Mouse (Mus musculus) midbrain, embryonic 12.5 days (tissue): ENCODE results near the gene Map3k4. TPM values are rescaled to one million over a fixed set of nuclear protein-coding genes. Genes with fewer than 3 reads are reported as not detected.

Experiments
- ATAC-seq: fragments of 200-750 bp; cut with Nextera tagmentation; 2 replicates; pipeline ENCODE4 v1.8.0; 2017; ENCODE audit warnings: low read depth, moderate TSS enrichment, moderate library complexity; ENCODE audit not compliant: low FRiP score
- H3K27ac ChIP-seq: fragments of 300-500 bp; sonication (generic); replicated peaks from 2 replicates; pipeline ENCODE4 v1.5.1; 2016; ENCODE audit warnings: mild to moderate bottlenecking
- H3K27me3 ChIP-seq: fragments of 300-500 bp; sonication (generic); 2 replicates; pipeline ENCODE4 v1.6.1; 2016; ENCODE audit warnings: mild to moderate bottlenecking
- H3K36me3 ChIP-seq: fragments of 300-500 bp; sonication (generic); 2 replicates; pipeline ENCODE4 v1.6.1; 2016
- H3K4me1 ChIP-seq: fragments of 300-500 bp; sonication (generic); 2 replicates; pipeline ENCODE4 v1.6.1; 2016
- H3K4me2 ChIP-seq: fragments of 300-500 bp; sonication (generic); replicated peaks from 2 replicates; pipeline ENCODE4 v1.6.1; 2016; ENCODE audit warnings: mild to moderate bottlenecking, moderate library complexity
- H3K4me3 ChIP-seq: fragments of 300-500 bp; sonication (generic); 2 replicates; pipeline ENCODE4 v1.5.1; 2016; ENCODE audit warnings: mild to moderate bottlenecking
- H3K9ac ChIP-seq: fragments of 300-500 bp; sonication (generic); replicated peaks from 2 replicates; pipeline ENCODE4 v1.6.1; 2016; ENCODE audit warnings: mild to moderate bottlenecking, moderate library complexity
- H3K9me3 ChIP-seq: fragments of 300-500 bp; sonication (generic); 2 replicates; pipeline ENCODE4 v1.6.1; 2016; ENCODE audit warnings: mild to moderate bottlenecking
- WGBS: fragments of 180-500 bp; shearing (Covaris S2); methylation state at CpG from one replicate; pipeline ENCODE4 v1.1.7; 2016; 5-methylcytosine and 5-hydroxymethylcytosine counted together
- polyA plus RNA-seq: library from polyadenylated mRNA; unstranded; fragments of >200 nt; fragmentation: Nextera tagmentation; extraction: Ambion mirVana; gene quantifications from 2 replicates; pipeline ENCODE4 v1.2.1, GENCODE M21; 2016

The Map3k4 gene
- polyA plus RNA-seq, 1 experiment from 2014 or later = 53.3 TPM

DNA sequence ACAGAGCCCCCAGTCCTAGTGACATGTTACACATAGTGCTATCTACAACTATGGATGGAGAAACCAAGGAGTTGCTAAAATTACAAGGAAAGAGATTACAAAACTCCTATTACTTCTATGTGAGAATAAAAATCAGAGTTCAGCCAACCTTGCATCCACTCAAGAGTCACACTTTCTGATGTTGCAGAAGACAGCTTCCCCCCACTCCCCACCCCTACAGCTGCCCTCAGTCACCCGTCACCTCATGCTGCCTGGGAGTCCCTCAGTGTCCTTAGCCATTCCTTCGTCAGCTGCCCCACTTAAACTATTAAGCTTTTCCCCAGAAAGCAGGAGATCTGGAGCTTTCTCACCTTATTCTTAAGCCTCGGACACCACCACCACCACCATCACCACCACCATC is 54.3 kb downstream of the Map3k4 start:
- Histone ChIP-seq H3K4me1 (0 out of 2 replicates have a peak, but pooled peaks cover 9% of the 10 kb centered on the region), H3K27me3 (no peaks in the 10 kb centered on the region), H3K27ac (no peak overlapping the region), H3K4me2 (no peak overlapping the region), H3K36me3 (peaks cover 32% of the 10 kb centered on the region), H3K4me3 (no peak overlapping the region), H3K9ac (no peak overlapping the region), H3K9me3 (no peaks in the 10 kb centered on the region)
- 94% methylated on average over 3 of the region's 3 CpGs for WGBS
- ATAC-seq = no peak

DNA sequence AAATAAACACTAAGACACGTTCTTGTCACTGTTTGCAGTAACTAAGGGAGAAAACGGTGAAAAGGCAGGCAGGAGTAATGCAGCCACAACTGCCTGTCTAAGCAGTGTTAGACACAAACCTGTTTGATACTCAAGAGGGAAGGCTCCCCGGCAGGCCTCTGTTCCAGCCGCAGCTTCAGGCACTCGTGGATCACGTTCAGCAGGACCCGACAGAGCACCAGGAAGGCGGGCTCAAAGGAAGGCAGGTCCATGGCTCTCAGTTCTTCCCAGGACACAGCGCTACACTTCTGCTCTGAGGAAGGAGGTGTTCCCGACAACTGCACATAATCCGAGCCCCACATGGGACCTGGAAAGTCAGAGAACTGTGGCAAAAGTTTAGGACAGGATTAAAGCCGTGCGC is 54.8 kb downstream of the Map3k4 start:
- H3K4me3 ChIP-seq = no peak overlapping the region
- no peak for ATAC-seq
- 89% methylated on average over 13 of the region's 13 CpGs for WGBS
- peaks cover 32% of the 10 kb centered on the region for H3K36me3 ChIP-seq
- no peak overlapping the region for H3K4me2 ChIP-seq
- no peak overlapping the region for H3K9ac ChIP-seq
- H3K27ac ChIP-seq = no peak overlapping the region
- H3K27me3 ChIP-seq = no peaks in the 10 kb centered on the region
- H3K4me1 ChIP-seq = 0 out of 2 replicates have a peak, but pooled peaks cover 9% of the 10 kb centered on the region
- no peaks in the 10 kb centered on the region for H3K9me3 ChIP-seq

DNA sequence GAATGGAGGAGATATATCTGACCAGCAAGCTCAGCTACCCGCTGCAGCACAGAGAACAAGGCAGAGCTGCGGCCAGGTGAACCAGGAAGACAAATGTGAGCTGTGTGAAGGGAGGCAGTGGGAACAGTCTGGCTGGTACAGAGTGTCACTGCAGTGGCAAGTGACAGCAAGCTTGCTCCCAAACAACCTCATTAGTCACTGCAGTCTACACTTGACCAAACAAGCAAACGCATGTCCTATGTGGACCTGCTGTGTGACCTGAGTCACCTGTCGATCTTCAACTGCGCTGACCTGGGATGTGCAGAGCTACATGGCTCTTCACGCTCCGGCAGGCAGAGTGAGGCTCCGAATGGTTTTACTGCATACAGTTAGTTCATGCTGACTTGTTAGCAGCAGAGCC is 55.7 kb downstream of the Map3k4 start:
- Histone ChIP-seq H3K4me1 (0 out of 2 replicates have a peak, but pooled peaks cover 9% of the 10 kb centered on the region), H3K9ac (no peak overlapping the region), H3K9me3 (no peaks in the 10 kb centered on the region), H3K4me2 (no peak overlapping the region), H3K27ac (no peak overlapping the region), H3K27me3 (no peaks in the 10 kb centered on the region), H3K36me3 (peaks cover 42% of the 10 kb centered on the region), H3K4me3 (no peak overlapping the region)
- ATAC-seq = no peak
- WGBS = 92% methylated on average over 8 of the region's 8 CpGs

DNA sequence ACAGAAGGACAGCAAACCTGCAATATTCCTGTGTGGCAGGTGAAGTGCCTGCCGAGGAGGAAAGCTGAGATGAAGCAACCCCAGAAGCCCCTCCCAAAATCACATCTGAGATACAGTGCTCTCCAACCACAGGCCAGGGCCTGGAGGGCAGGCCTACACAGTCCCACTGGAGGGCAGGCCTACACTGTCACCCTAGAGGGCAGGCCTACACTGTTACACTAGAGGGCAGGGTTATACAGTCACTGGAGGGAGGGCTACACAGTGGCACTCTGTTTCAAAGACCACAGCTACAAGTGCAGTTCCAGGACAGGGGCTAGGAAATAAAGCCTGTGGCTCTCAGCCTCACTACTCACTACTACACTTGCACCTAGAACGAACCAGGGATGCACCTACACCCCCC is 56.7 kb downstream of the Map3k4 start:
- no peak overlapping the region for H3K4me2 ChIP-seq
- H3K4me1 ChIP-seq = 0 out of 2 replicates have a peak, but pooled peaks cover 1% of the 10 kb centered on the region
- no peak overlapping the region for H3K4me3 ChIP-seq
- ATAC-seq = no peak
- 85% methylated on average over 2 of the region's 2 CpGs for WGBS
- no peaks in the 10 kb centered on the region for H3K9me3 ChIP-seq
- no peak overlapping the region for H3K27ac ChIP-seq
- H3K9ac ChIP-seq = no peak overlapping the region
- peaks cover 51% of the 10 kb centered on the region for H3K36me3 ChIP-seq
- no peaks in the 10 kb centered on the region for H3K27me3 ChIP-seq

DNA sequence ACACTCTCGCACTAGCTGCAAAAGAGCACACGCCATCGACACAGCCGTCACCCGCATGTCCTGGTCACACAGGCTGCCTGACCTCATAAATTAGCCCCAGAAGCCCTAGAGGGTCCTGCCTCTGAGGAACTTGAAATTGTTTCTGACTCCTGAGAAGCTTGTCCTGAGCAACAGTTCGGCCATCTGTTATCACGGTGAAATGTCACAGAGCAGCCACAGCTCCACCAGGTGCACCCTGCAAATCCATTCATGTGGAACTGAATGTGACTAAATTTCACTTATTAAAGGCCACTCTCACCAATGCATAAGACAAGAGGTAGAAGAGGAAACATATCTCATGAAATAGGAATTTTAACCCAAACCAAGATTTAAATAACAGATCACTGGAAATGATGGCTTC is 57.2 kb downstream of the Map3k4 start:
- no peak overlapping the region for H3K4me2 ChIP-seq
- H3K9me3 ChIP-seq = no peaks in the 10 kb centered on the region
- no peak overlapping the region for H3K4me3 ChIP-seq
- peaks cover 57% of the 10 kb centered on the region for H3K36me3 ChIP-seq
- no peak overlapping the region for H3K9ac ChIP-seq
- no peak overlapping the region for H3K27ac ChIP-seq
- no peaks in the 10 kb centered on the region for H3K27me3 ChIP-seq
- no peaks in the 10 kb centered on the region for H3K4me1 ChIP-seq
- ATAC-seq = no peak
- 87% methylated on average over 7 of the region's 7 CpGs for WGBS

DNA sequence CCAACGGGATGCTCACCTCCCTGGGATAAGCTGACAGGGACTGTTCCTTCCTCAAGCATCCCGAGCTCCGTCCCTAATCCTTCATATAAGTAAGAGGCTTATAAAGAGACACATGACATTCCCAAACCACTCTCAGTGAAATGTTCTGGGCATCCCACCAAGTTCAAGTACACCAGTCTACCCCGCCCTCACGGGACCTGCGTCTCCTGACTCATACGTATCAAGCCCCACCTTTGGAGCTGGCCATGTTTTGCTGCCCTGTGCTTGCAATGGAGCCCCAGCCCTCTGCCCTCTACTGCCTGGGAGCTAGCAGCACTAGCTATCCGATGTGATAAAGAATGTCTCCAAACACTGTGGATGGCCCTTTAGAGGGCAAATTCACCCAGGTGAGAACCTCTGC is 58.6 kb downstream of the Map3k4 start:
- Histone ChIP-seq H3K27ac (no peak overlapping the region), H3K9ac (no peak overlapping the region), H3K4me3 (no peak overlapping the region), H3K4me1 (no peaks in the 10 kb centered on the region), H3K36me3 (peaks cover 71% of the 10 kb centered on the region), H3K9me3 (no peaks in the 10 kb centered on the region), H3K4me2 (no peak overlapping the region), H3K27me3 (no peaks in the 10 kb centered on the region)
- no peak for ATAC-seq
- WGBS = 91% methylated on average over 8 of the region's 8 CpGs

DNA sequence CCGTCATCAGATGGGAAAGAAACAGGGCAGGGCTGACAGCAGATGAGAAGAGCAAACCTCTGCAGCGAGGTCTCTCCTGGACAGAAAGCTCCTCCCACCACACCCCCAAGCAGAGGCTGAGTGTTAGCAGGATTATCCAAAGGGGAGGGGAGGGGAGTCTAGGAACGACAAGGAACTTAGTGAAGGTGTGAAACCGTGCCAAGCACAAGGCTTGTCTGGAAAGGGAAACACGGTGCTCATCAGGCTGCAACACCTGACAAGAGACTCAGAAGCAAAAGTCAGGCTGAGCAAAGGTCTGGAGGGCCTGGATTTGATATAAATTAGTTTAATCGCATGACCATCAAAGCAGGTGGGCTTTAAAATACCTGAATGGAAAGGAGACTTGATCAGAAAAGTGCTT is 60.1 kb downstream of the Map3k4 start:
- Histone ChIP-seq H3K4me2 (no peak overlapping the region), H3K27ac (no peak overlapping the region), H3K9me3 (no peaks in the 10 kb centered on the region), H3K9ac (no peak overlapping the region), H3K4me1 (no peaks in the 10 kb centered on the region), H3K4me3 (no peak overlapping the region), H3K36me3 (peaks cover 80% of the 10 kb centered on the region), H3K27me3 (no peaks in the 10 kb centered on the region)
- ATAC-seq = no peak
- WGBS = 72% methylated on average over 6 of the region's 6 CpGs

DNA sequence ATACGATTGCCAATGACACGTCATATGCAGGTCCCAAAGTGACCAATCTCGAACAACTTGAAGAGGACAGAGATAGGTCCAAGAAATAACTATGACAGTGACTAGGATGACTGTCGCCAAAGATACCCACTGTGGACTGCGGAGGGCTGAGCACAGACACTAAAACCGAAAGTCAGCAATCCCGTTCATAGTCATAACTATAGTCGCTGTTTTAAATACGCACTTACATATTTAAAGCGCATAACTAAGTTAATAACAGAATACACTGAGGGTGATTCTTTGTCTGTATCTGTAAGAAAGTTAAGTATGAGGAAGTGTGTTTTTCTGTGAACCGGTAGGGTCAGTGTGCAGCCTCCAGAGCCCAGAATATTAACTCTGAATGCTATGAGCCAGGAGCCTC is 62.5 kb downstream of the Map3k4 start:
- peaks cover 93% of the 10 kb centered on the region for H3K36me3 ChIP-seq
- no peaks in the 10 kb centered on the region for H3K27me3 ChIP-seq
- H3K9ac ChIP-seq = no peak overlapping the region
- no peak overlapping the region for H3K4me3 ChIP-seq
- WGBS = 98% methylated on average over 11 of the region's 11 CpGs
- peaks cover 4% of the 10 kb centered on the region; the same call in 1 of the 2 replicates for H3K9me3 ChIP-seq
- no peaks in the 10 kb centered on the region for H3K4me1 ChIP-seq
- no peak for ATAC-seq
- H3K27ac ChIP-seq = no peak overlapping the region
- H3K4me2 ChIP-seq = no peak overlapping the region

DNA sequence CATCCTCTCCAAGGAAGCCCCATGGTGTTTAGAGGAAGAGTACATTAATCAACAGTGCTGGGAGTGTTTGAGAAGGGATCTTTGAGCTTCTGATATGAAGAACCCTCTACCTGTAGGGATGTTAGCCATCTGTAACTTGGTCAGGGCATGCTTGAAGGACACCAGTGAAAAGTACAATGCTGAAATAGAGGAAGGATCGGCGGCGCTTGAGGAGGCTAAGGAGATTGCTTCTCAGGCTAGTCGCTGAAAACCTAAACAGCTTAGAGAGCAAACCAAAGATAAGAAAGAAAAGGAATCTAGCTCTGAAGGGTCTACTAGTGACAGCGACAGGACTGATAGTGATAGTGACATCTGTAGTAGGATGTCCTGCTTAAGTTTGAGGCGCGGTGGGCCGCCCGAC is 68.0 kb downstream of the Map3k4 start:
- no peak overlapping the region for H3K4me2 ChIP-seq
- H3K36me3 ChIP-seq = peaks cover 82% of the 10 kb centered on the region
- peaks cover 4% of the 10 kb centered on the region; the same call in 1 of the 2 replicates for H3K9me3 ChIP-seq
- H3K4me3 ChIP-seq = no peak overlapping the region
- H3K4me1 ChIP-seq = no peaks in the 10 kb centered on the region
- no peaks in the 10 kb centered on the region for H3K27me3 ChIP-seq
- WGBS = 97% methylated on average over 9 of the region's 9 CpGs
- no peak for ATAC-seq
- no peak overlapping the region for H3K9ac ChIP-seq
- no peak overlapping the region for H3K27ac ChIP-seq

DNA sequence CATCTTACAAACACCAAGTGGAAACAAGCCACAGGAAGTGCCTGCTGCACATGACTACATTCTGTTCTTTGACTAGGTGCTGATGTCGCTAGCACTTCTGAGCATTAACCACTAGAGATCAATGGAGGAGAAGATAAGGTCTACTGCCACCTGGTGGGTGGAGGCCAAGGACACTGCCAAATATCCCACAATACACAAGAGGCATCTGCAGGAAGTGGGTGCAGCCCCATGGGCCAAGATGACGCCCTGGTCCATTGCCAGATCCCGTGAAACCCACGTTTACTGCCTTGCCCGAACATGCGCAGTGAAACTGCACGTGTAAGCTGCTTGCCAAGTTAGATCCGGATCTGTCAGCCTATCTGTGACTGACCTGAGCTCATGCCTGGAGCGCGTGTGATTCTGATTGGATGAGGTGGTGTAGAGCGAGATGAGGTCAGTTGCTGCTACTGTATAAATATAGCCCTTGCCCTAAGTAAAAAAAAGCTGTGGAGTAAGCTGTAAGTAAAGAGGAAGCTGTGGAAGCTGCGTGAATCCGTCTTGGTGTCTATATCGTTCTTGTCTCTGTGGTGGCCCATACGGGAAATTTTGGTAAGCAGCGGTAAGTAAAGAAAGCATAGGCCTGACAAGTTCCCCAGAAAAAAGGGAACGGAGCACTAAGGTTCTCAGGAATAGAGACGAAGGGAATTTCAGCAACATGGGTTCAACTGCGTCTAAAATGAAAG is 68.7 kb downstream of the Map3k4 start:
- Histone ChIP-seq H3K36me3 (peaks cover 76% of the 10 kb centered on the region), H3K27ac (no peak overlapping the region), H3K27me3 (no peaks in the 10 kb centered on the region), H3K9me3 (peaks cover 4% of the 10 kb centered on the region; the same call in 1 of the 2 replicates), H3K4me1 (no peaks in the 10 kb centered on the region), H3K9ac (no peak overlapping the region), H3K4me2 (no peak overlapping the region), H3K4me3 (no peak overlapping the region)
- 97% methylated on average over 19 of the region's 19 CpGs for WGBS
- no peak for ATAC-seq

DNA sequence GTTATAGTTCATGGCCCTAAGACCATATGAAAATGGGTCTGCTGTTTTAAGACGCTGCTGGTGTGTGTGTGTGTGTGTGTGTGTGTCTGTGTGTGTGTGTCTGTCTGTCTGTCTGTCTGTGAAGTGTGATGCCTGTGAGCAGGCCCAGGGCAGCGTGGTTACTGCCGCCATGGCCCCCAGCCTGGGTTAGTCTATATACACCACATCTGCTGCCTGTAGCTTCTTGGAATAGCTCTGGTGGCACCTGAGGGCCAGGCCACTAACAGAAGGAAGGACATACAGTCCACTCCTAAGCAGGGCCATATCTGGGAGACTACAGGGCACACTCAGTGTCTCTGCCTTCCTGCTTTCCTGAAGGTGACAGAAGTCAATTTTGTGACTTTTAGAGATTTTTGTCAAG is 77.9 kb downstream of the Map3k4 start:
- H3K9ac ChIP-seq = no peak overlapping the region
- H3K27ac ChIP-seq = no peak overlapping the region
- H3K4me2 ChIP-seq = no peak overlapping the region
- H3K27me3 ChIP-seq = no peaks in the 10 kb centered on the region
- ATAC-seq = no peak
- no peaks in the 10 kb centered on the region for H3K9me3 ChIP-seq
- H3K4me1 ChIP-seq = no peaks in the 10 kb centered on the region
- H3K36me3 ChIP-seq = peaks cover 68% of the 10 kb centered on the region
- no peak overlapping the region for H3K4me3 ChIP-seq
- 87% methylated on average over 3 of the region's 3 CpGs for WGBS

DNA sequence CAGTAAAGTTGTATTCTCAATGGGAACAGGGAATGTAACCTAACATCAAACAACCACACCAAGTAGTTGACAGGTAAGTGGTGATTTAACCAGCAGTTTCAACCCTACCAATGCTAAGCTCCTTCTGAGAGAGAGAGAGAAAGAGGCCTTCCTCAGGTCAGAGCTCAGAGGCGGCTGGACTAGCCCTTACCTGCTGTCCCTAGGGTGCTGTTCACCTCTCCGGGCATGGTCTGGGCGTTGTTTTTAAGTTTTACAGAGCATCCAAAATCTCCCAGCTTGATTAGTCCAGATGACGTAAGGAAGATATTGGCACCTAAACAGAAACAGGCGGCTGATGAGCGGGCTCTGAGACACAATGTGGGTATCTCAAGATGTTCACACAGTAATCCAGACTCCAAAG is 85.9 kb downstream of the Map3k4 start:
- WGBS = 92% methylated on average over 6 of the region's 6 CpGs
- Histone ChIP-seq H3K36me3 (peaks cover 91% of the 10 kb centered on the region), H3K4me3 (no peak overlapping the region), H3K4me2 (no peak overlapping the region), H3K27me3 (no peaks in the 10 kb centered on the region), H3K27ac (no peak overlapping the region), H3K9ac (no peak overlapping the region), H3K4me1 (no peaks in the 10 kb centered on the region), H3K9me3 (no peaks in the 10 kb centered on the region)
- no peak for ATAC-seq

DNA sequence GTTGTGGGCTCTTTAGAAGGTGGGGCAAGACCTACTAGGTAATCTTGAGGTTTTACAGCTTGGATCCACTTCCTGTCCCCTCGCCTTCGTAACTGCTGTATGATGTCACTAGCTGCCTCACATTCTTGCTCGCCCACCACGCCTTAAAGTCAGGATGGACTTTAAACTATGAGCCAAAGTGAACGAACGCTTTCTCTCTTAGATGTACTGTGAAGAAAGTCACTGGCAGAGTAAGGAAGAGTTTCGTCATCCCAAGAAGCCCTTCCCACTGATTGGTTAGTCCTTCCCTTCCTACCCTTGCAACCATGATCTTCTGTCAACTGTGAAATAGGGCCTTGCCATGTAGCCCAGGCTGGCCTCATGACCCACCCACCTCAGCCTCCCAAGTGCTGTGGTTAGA is 87.5 kb downstream of the Map3k4 start:
- peaks cover 91% of the 10 kb centered on the region for H3K36me3 ChIP-seq
- WGBS = 95% methylated on average over 7 of the region's 7 CpGs
- H3K9me3 ChIP-seq = no peaks in the 10 kb centered on the region

More for the DNA sequence above, 87.5 kb downstream of the Map3k4 start:
- H3K27me3 ChIP-seq = no peaks in the 10 kb centered on the region
- no peak overlapping the region for H3K9ac ChIP-seq
- H3K4me2 ChIP-seq = no peak overlapping the region
- H3K27ac ChIP-seq = no peak overlapping the region
- no peak overlapping the region for H3K4me3 ChIP-seq
- H3K4me1 ChIP-seq = no peaks in the 10 kb centered on the region
- ATAC-seq = no peak
